Mouse (Mus musculus) telencephalon, adult 2 months (tissue): Measurements from ENCODE around the gene Btbd11.

Source experiments
- DNase-seq: peaks from one replicate; pipeline ENCODE4 v3.0.0-alpha.2; 2011; ENCODE audit warnings: low read depth, low spot score

Btbd11 gene

DNA sequence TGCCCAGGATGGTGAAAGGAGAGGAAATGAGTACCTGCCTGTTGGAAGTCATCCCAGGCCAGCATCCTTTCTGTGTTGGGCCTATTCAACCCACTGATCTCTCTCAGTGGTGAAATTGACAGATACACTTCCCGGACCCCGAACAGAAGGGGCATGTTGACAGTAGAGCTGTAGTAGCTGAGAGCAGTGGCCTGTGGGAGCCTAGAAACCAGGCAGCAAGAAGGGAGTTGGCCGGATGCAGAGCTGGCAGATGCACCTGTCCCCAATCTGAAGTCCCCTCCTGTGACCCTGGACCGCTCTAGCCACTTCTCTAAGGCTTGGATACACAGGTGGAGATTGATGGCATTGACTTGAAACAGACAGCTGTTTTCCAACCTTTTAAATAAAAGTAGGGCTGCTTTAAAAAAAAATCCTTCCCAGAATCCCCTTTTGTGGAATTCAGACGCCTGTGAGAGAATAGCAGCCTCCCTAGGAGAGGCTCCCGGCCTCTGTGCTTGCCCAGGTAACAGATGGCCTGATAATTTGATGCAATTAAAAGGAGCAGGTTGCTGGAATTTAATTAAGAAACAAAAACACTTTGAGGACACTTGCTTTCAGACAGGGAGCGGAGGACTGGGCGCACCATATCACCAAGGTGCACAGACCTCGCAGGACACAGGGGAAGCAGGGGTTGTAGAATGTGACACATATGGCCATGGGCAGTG, 89.2 kb downstream of the Btbd11 start:
- no peak for DNase-seq

DNA sequence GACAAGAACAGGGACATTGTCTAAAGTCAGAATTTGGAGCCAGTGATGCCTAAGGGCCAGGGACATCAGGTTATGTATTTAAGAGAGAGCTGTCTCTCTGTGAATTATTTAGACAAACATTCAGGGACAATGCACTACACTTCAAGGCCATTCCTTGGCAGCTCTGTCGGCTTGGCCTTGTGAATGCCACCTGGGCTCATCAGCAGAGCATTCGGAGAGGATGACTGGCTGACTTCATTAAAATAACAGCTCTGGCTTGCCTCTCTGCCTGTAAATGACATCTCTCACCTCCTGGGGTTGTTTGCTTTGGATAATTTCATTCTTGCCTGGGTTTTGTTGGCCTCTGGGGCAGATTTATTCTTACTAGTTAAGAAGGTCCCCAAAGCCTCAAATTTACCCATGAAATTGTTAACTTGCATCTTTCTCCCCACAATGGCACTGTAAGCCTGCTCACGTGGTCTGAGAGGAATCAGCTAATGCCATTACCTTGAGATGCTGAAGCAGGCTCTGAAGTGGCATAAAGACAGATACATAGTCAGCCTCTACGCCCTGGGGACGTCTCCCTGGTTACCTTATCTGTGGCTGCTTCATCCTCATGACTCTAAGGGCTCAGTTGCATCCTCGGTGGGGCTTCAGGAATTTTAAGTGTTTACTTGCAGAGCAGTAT, 93.5 kb downstream of the Btbd11 start:
- DNase-seq: no peak

DNA sequence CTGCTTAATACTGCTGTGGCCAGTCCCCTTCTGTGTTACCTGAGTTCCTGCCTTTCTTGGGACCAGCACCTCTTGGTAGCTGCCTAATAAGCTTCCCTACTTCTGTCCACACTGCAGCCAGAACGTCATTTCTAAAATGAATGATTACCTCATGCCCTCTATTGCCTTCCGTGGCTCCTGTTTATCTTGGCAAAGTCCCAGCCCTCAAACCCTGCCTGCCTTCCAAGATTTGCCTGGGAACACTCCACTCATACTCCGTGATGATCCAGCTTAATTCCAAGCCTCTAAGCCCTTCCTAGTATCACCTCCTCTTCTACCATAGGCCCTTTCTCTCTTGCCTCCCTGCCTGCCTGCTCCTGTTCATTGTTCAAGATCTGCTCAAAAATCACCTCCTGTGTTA, 94.5 kb downstream of the Btbd11 start:
- DNase-seq: no peak

DNA sequence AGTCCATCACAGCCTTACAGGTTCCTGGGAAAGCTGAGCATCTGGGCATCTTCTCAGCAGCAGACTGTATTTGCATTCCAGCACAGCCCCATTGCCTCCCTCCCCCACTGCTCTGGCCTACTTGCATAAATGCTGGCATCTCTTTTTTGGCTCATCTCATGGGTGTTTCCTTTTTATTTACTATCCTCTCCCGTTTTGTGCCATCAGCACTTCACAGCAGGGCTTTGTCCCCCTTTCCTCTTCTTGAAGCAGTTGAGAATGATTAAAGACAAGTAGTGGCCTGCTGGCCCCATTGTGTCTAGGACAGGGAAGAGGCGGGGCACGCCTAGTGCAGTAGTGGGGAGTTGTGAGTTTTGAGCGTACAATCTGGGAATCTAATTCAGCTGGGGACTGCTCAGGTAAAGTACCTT, 95.5 kb downstream of the Btbd11 start:
- peak; percentile 52 for DNase-seq

DNA sequence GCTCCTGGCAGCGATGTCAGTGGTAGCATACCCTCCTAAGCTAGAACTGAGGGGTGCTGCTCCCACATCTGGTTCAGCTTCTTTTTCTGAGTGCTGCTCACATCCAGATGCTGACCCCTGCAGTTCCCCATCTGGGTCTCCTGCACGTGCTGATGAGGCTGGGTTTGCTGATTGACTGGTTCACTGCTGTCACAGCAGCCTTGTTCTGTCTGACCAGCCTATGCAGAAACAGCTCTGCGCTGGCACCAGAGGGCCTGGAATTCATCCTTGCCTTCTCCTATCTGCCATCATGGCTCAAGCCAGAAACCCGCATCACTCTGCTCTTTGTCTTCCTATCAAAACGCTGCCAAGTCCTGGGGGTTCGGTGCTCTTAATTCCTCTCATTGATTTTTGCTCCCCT, 95.9 kb downstream of the Btbd11 start:
- no peak for DNase-seq

DNA sequence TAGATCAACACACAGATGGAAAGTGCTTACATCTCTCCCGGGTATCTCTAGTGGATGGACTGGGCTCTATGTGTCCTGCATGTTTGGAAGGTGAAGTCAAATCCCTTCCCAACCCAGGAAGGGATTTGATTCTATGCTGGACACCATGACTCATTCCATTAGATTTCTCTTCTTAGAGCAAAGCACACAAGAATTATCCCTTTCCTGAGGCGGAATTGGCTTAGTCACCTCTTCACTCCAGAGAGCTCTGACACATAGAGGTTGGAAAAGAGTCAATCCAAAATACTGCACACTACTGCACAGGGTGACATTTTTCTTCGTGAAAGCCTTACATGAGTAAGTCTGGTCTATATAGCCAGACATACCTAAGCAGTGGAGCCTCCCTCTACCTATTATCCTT, 99.8 kb downstream of the Btbd11 start:
- DNase-seq: no peak

DNA sequence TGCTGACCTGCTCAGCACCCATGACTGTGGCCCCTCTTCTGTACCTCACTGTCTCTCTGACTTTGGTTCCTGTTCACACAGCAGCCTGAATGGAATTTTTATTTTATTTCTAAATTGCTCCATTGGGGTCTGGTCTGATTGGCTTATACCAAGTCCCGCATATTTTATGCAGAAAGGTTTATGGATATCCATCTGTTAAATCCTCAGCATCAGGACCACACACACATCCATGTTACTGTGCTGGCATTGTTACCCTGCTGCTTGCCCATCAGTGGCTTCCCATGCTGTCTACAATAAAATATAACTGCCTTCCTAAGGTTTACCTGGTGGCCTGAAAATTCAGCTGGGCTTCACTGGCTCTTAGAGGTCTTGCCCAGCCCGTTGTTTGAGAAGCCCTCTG, 106.0 kb downstream of the Btbd11 start:
- DNase-seq: no peak

DNA sequence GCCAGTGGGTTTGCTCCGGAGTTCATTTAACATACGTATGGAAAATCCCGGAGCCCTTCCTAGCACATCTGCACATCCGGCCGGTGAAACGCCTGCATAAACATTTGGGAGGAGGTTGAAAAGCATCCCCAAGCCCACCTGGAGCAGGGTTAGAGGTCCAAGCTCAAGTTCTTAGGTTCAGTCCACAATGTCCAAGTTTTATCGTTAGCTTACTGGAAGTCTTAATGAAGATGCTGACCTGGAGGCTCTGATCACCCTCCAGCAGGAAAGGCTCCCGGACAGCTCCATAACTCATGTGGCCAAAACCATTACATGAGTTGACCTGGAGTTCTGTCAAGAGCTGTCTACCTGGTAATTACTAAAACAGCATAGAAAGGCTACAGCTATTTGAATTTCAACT, 109.7 kb downstream of the Btbd11 start:
- no peak for DNase-seq

DNA sequence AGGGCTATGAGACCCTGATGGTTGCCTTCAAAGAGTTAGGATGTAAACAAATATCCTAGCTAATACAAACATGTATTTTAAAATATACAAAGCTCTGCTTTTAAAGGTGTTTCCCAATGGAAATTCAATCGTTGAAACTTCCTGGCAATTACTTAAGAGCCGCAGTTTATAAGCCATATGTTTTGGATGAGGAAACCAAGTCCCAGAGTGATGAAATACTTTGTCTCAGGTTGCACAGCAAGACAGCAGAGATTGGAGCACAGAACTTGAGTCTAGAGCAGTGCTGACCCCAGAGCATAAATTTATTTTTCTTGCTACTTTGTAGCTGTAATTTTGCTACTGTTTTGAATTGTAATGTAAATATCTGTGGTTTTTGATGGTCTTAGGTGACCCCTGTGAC, 110.4 kb downstream of the Btbd11 start:
- no peak for DNase-seq

DNA sequence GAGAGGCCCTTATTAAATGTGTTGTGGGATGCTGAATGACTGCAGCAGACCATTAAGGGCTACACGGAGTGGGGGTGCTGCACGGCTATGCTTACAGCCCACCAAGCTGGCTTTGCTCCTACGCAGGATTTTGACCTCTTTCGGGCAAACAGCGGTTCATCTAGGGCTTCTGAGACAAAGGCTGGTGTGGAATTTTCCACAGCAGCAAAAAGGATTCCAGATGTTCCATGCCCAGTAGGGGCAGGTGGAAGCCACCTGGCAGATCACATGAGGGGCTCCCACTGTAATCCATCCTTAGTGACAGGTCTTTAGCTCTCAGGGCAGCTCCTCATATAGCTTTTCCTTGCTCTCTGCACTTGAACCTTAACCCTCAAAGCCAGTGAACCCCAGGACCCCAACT, 111.3 kb downstream of the Btbd11 start:
- no peak for DNase-seq

DNA sequence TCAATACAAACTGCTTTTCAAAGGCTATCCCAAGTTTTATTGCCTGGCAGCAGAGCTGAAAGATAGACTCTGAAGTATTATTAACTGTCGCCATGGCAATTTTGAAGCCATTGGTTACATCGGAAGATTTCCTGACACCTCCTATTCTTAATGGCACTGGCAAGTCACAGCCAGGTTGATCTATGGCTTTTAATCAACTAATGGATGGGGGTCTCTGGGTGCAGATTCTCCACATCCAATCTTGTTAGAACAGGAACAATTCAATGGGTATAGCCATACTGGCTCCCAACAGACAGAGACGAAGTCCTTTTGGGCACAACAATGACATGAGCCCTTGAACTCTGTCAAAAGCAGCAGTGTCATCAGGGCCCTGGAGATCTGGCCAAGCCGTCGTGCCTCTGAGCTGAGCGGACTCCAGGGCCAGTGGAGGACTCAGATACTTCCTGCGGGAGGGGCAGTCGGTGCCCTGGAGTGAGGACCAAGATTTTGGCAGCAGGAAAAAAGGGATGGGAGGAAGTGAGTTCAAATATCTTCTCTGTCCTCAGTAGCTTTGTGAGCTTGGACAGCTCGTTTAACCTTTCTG, 114.0 kb downstream of the Btbd11 start:
- no peak for DNase-seq

DNA sequence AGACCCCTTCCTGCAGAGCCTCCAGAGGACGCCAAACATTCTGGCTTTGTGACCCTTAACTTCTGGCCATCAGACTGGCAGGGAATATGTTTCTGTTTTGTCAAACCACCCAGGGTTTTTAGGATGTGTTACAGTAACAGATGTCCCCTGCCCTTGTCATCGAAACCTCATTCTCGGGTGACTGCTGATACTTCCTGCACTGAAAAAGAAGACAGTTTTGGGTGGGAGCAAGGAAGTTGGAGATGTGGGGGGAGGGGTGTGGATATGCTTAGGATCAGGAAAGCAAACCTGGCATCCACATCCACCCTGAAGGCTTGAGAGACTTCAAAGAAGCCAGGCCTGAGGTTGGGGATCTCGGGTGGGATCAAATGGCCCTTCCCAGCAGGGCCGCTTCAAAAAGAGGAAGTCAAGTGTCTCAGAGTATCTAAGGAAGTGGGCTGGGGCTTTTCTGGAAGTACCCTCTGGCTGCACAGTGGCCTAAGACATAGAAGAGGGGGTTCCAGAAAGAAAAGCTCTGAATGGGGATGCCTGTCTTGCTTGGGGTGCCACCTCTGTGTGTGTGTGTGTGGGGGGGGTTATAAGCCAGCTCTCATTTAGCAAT, 115.5 kb downstream of the Btbd11 start:
- DNase-seq: no peak

DNA sequence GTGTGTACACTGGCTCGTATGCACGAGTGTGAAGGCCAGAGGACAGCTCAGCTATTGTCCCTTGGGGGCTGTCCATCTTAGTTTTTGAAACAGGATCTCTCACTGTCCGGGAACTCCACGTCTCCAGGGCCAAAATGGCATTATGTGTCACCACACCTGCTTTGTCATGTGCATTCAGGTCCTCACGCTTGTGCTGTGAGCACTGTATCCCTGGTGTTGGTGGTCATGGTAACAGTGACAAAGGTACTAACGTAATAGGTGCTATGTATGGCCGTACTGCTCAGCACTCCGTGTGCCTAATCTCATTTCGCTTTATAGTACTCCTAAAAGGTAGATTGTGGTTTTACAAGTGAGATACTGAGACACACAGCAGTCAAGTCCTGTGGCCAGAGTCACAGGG, 116.0 kb downstream of the Btbd11 start:
- DNase-seq: no peak

DNA sequence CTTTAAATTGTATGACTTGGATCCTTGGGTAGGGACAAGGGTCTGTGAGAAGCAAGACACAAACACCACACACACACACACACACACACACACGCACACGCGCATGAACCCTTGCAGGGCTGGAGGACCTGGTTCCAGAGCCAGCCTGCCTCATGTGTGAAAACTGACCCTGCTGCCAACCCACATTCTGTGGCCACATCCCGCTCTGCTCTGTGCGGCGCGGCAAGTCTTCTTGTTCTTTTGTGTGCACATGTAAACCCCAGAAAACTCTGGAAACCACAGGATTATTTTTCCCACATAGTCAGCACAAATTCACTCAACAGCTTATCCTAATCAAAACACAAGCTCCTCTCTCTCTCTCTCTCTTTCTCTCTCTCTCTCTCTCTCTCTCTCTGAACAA, 116.8 kb downstream of the Btbd11 start:
- DNase-seq: no peak

DNA sequence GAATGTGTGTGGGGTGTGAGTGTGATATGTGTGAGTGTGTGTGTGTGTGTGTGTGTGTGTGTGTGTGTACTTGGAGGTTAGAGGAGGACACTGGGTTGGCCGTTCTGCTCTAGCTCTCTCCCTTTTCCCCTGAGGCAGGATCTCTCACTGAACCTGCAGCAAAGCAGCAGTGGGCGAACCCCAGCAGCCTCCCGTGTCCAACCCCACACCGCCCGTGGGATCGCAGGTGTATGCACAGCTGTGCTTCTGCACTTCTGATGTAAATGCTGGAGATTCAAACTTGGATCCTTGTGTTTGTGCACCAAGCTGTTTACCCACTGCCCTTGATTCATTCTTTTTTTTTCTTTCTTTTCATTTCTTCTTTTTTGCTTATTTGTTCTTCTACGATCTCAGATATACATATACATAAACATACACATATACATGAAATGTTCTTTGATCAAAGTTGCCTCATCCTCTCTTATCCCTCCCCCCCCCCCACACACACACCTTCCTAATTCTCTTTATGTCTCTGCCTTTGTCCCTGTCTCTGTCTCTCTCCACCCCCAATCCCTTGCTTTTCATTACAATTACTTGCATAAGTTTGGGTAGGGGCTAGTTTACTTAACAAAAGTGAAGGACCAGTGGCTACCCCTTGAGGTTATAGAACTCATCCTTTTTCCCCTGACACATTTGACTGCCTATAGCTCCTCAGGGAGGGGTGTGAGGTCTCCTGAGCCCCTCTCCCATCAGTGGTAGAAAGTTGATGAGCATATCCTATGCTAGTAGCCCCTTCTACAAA, 120.8 kb downstream of the Btbd11 start:
- no peak for DNase-seq

DNA sequence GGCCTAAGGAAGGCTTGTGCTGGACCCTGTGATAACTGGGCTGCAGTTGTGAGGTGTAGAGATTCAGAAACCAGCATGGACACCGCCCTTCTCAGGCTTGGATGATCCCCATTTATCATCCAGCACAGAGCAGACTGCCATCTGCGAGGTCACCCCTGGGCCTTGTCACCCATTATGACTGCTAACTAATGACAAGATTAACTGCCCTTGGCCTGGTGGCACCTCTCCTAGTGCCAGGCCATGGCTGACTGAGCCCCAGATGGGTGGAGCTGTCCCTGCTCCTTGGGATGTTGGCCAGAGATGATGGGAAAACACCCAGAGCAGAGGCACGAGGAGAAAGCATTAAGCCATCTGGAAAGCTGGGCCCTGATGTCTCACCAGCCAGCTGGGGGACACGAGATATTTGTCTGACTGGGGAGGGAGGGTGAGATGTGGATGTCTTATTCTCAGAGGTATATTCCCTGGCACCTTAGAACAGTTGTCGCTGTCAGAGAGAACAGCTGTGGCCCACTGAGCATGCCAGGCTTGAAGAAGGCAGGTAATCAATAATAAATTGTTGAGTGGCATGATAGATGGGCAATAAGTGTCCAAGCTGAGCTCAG, 121.7 kb downstream of the Btbd11 start:
- no peak for DNase-seq

DNA sequence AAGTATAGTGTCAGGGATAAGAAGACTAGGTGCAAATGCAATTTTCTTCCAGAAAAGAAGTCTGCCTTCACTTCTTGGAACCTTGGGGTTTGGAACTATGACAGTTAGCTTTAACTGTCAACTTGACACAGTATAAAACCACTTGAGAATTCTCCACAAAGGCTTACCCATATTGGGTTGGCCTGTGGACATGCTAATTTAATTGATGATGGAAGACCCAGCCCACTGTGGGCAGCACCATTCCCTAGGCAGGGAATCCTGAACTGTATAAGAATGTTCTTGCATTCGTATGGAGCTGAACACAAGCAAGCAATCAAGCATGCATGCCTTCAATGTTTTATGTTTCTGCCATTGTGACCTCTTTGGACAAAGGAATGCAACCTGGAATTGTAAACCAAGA, 122.4 kb downstream of the Btbd11 start:
- no peak for DNase-seq

DNA sequence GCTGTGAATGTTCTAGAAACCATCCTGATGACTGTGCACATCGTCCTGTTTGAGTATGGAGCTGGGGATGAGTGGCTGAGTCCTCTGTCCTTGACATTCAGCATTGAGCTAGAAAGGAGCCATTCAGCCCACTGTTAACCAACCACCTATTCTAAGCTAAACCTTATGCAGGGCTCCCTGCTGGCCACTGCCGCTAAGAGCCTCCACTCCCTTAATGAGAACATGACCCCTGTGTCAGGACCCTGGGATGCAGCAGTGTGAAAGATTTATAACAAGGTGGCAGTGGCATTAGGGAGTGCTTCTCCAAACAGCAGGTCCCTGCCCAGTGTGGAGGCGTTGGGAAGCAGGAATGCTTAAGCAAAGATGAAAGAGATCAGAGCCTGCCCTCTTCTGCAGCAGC, 123.7 kb downstream of the Btbd11 start:
- no peak for DNase-seq

DNA sequence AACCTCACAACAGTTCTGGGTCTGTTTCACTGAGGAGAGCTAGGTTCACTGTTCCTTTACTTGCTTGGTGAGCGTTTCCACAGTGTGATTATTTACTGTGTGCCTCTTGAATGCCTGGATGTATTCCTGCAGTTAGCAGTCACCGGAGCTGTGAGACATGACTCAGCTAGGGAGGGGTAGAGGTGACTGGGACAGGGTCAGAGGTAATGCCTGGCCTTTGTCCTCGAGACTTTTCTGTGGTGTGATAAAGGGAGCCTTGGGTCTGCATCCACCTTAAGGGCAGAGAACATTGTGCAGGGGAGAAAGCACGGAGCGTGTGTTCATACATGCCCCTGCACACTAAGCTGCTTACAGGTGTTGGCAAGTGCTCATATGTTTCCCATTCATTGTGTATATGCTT, 126.2 kb downstream of the Btbd11 start:
- DNase-seq: no peak

DNA sequence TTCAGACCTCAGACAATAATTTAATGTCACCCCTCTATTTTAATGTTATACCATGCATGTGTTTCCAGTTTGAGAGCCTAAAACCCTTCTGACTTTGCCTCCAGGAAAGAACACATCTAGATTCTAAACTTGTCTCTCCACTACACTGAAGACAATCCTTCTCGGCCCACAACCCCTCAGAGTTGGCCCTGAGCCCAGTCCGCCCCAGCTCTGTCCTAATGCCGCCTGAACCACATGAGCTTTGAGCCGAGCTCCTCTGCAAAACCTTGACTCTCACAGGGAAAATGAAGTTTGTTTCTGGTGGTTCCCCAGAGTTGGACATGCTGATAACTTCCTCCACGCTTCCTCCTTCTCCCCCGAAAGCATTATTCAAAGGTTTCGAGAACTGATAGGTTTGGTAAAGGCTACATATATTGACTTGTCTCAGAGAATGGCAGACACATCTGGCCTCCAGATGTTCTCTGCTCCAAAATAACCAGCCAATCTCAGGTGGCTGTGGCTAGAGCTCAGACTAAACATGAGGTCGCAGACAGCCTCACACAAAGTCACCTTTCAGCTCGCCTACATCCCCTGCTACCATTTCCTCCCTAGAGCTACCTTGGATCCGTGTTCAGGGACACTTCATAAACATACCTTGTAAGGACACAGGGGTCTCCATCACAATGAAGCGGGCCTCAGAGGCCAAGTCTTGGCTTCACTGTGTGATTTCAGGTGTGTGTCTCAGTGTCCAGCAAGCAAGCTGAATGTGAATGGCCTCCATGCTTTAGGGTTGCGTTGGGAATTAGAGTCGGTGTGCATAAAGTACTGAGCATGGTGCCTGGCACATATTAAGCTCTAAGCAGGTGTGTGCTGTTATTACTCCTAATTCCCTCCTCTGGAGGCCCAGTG, 130.9 kb downstream of the Btbd11 start:
- no peak for DNase-seq

DNA sequence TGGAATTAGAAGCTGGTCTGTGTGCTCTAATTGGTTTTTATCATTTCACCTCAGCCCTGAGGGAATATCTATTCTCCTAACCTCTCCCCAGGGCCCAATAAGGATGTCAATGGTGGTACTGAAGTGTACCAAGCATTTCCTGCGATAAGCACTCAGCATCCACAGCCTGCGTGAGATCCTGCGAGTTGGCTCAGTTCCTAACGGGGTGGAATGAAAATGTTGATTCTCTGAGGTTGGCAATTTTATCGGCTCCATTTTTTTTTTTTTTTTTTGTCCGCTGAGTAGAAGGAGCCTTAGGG, 131.4 kb downstream of the Btbd11 start:
- DNase-seq: no peak
